Mouse (Mus musculus): ENCODE measurements around the gene Angpt4. TPM values are rescaled to one million over a fixed set of nuclear protein-coding genes. Genes with fewer than 3 reads are reported as not detected.
A peak's percentile ranks its signal among the peaks of the same experiment; 100 is the strongest.

Gene Angpt4
- polyA plus RNA-seq, 1 experiment from 2014 or later = 0.06 TPM

- peak overlapping the region; percentile 52 for H3K4me3 ChIP-seq
- peak overlapping the region; percentile 27; the same call in 1 of the 2 replicates for H3K27ac ChIP-seq
- DNase-seq (ENCODE audit: extremely low spot score, low spot score) = no peak
- peaks cover 61% of the 10 kb centered on the region for H3K27me3 ChIP-seq (ENCODE audit: poor library complexity, severe bottlenecking)
- H3K36me3 ChIP-seq (replicated peaks) = peaks cover 38% of the 10 kb centered on the region
- H3K4me1 ChIP-seq = peaks cover 96% of the 10 kb centered on the region
- 86% methylated on average over 7 of the region's 7 CpGs for WGBS
- no peaks in the 10 kb centered on the region for H3K9me3 ChIP-seq
Observed at GRCm38 (mm10) chr2:151968986-151969385, 58.0 kb downstream of the Angpt4 start.

DNA sequence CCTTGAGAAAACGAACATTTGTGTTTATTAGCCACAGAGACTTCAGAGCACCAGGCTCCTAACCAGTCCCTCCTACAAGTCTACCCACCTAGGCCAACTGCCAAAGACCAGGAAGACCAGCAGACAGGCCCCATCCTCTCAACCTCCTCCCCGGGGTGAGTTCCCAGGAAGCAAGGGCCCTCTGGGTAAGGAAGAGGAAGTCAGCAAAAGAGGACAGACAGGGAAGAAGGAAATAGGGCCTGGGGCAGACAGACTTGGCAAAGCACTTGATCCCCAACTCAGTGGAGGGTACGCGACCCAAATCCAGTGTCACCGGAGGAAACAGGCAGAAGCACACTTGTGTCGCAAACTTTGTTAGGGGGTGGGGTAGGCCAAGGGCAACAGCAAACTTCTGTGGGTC lies 58.4 kb downstream of the Angpt4 start:
- no peak for DNase-seq (ENCODE audit: extremely low spot score, low spot score)
- Histone ChIP-seq H3K4me3 (peak overlapping the region; percentile 52), H3K4me1 (peaks cover 96% of the 10 kb centered on the region), H3K27ac (0 out of 2 replicates have a peak overlapping the region, but pooled peaks have one; percentile 27), H3K9me3 (no peaks in the 10 kb centered on the region), H3K27me3 (ENCODE audit: poor library complexity, severe bottlenecking) (peaks cover 63% of the 10 kb centered on the region), H3K36me3 (replicated peaks) (peaks cover 38% of the 10 kb centered on the region)
- 93% methylated on average over 6 of the region's 6 CpGs for WGBS

DNA sequence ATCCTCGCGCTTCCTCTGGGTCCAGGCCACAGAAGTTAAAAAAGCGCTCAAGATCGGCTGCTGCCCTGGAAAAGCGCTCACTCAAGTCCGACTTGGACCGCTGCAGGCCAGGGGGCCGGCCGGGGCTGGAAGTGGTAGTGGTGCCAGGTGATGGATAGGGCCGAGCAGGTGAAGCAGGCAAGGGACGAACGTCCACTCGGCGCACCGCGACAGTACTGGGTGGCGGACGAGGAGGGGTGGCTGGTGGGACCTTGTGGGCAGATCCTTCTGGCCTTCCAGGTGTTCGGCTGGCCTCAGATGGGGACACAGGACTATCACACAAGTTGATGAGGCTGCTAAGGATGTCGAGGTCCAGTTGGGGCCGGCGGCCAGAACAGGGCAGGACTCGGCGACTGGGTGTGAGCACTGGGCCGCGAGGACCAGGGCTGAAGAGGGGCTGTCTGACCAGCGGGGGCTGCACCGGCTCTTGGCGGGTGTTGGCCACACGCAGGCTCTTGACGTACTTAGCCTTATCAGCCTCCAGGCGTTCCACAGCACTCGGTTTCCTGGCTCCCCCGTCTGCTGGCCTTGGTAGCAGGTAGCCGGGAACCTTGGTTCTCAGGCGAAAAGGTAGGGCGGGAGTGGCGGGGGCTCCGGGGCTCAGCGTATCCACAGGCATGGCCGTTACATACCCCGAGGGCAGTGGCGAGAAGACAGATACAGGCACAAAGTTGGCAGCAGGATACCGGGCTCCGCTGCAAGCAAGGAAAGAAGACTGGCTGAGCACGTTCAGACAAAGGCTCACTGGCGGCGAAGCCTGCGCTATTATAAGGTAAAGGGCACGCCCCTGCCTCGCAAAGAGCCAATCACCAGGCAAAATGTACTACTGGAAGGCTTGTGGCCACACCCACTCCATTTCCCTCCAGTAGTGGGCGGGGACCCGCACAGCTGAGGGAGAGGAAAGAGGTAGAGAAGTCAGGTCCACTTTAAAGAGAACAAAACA lies 59.5 kb downstream of the Angpt4 start:
- DNase-seq (ENCODE audit: extremely low spot score, low spot score) = peak; percentile 89
- Histone ChIP-seq H3K27me3 (ENCODE audit: poor library complexity, severe bottlenecking) (peaks cover 63% of the 10 kb centered on the region), H3K9me3 (no peaks in the 10 kb centered on the region), H3K4me3 (peak overlapping the region; percentile 52), H3K36me3 (replicated peaks) (peaks cover 41% of the 10 kb centered on the region), H3K4me1 (peaks cover 90% of the 10 kb centered on the region), H3K27ac (peak overlapping the region; percentile 93)
- 44% methylated on average over 53 of the region's 53 CpGs for WGBS

DNA sequence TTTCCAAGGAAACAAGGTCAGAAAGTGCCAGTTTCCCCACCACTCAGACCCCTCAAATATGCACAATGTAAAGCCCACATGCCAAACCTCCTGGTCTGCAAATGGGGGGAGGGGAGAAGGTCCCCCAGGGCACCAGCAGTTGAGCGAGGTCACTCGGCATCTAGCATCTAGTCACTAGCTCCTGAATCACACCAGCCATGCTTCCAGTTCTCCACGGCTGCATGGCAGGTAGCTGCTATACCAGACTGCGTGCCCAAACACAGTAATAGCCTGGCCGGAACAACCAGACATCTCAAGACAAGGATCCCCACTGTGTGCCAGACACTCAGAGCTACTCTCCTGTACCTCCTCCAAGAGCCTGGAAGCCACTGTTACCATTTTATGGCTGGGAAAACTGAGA lies 60.7 kb downstream of the Angpt4 start:
- Histone ChIP-seq H3K4me1 (peaks cover 94% of the 10 kb centered on the region), H3K27ac (peak overlapping the region; percentile 93; the same call in 1 of the 2 replicates), H3K9me3 (no peaks in the 10 kb centered on the region), H3K36me3 (replicated peaks) (peaks cover 54% of the 10 kb centered on the region), H3K4me3 (no peak overlapping the region), H3K27me3 (ENCODE audit: poor library complexity, severe bottlenecking) (peaks cover 59% of the 10 kb centered on the region)
- DNase-seq (ENCODE audit: extremely low spot score, low spot score) = no peak
- WGBS = 87% methylated on average over 5 of the region's 5 CpGs

- Histone ChIP-seq H3K36me3 (replicated peaks) (peaks cover 59% of the 10 kb centered on the region), H3K27ac (peak overlapping the region; percentile 86), H3K9me3 (no peaks in the 10 kb centered on the region), H3K27me3 (ENCODE audit: poor library complexity, severe bottlenecking) (peaks cover 58% of the 10 kb centered on the region), H3K4me1 (peaks cover 94% of the 10 kb centered on the region), H3K4me3 (peak overlapping the region; percentile 49)
- peak; percentile 74 for DNase-seq (ENCODE audit: extremely low spot score, low spot score)
- 11% methylated on average over 23 of the region's 23 CpGs for WGBS
Observed at GRCm38 (mm10) chr2:151972880-151973594, 62.0 kb downstream of the Angpt4 start.

DNA sequence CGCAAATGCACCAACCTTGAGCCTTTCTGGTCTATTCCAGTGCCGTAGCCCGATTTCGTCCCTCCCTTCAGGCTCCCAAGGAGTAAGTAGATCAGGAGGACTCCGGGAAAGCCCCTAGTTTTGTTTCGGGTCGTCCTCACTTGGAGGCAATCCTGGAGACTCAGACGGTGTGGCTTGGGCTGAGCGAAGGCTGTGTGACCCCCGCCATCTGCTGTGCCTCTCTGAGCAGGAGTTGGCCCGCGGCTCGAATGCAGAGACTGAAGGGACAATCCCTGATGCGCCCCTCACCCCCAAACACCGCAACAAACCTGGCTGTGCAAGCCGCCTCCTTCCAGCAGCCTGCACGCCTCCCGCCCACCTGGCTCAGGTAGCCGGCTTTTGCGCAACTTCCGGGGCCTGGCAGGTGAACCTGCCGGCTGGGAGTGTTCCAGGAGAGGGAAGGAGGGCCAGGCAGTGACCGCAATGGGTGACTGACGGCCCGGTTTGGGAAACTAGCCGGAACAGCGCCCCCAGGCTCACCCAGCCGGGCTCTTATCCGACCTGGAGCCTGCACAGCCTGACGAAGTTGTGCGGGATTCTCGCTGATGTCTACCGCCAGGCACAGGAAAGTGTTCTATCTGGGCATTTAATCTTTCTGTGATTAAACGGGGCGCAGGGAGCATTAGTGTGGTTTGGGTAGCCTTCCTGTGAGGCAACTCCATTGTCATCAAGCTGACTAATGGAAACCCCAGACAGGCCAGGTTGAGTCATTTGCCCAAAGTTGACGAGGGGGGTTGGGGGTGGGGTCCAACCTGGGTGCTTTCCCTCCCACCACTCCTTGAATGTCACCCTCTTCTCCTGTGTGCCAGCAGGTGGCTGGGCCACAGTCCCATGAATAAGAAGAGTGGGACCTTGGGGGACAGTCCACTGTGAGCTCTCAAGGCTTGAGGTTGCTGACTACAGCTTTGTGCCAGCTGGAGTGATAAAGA lies 62.9 kb downstream of the Angpt4 start:
- Histone ChIP-seq H3K4me1 (peaks cover 94% of the 10 kb centered on the region), H3K36me3 (replicated peaks) (peaks cover 54% of the 10 kb centered on the region), H3K27me3 (ENCODE audit: poor library complexity, severe bottlenecking) (peaks cover 58% of the 10 kb centered on the region), H3K4me3 (peak overlapping the region; percentile 49), H3K9me3 (no peaks in the 10 kb centered on the region), H3K27ac (peak overlapping the region; percentile 86)
- WGBS = 3% methylated on average over 36 of the region's 36 CpGs
- no peak for DNase-seq (ENCODE audit: extremely low spot score, low spot score)

DNA sequence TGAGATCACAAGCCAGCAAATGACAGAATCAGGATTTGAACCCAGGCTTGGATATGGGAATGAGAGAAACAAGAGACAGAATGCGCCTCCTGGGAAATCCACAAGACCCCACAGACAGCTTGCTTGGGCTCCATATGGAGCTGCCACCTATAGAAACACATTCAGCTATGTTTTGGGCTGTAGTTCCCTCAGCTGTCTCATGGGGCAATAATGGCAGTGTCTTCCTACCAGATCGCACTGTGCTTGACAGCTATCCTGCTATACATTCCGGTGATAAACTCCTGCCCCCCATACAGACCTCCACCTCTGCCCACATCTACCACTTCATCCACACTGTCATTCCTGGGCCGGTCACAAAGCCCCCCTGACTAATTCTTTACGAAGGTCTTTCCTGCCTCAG lies 64.3 kb downstream of the Angpt4 start:
- WGBS = 88% methylated on average over 5 of the region's 5 CpGs
- DNase-seq (ENCODE audit: extremely low spot score, low spot score) = no peak
- H3K4me3 ChIP-seq = no peak overlapping the region
- no peak overlapping the region for H3K27ac ChIP-seq
- peaks cover 92% of the 10 kb centered on the region for H3K4me1 ChIP-seq
- H3K36me3 ChIP-seq (replicated peaks) = peaks cover 40% of the 10 kb centered on the region
- no peaks in the 10 kb centered on the region for H3K9me3 ChIP-seq
- peaks cover 50% of the 10 kb centered on the region for H3K27me3 ChIP-seq (ENCODE audit: poor library complexity, severe bottlenecking)

DNA sequence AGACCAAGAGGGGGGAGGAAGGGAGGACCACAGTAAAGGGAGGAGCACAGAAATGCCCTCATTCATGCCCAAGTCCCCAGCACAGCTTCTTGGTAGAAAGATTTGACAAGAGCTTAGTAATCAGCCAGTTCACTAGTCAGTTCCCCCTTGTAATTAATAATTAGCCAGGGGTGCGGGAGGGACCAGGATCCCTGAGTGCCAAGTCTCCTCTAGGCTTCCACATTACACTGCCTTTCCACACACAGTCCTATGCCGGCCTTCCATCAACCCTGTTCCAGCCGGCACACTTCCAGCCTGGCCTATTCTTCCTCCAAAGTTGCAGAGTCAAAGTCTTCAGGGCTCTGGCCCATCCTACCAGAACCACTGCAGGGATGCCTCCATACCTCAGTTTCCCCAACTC lies 65.1 kb downstream of the Angpt4 start:
- no peaks in the 10 kb centered on the region for H3K9me3 ChIP-seq
- H3K27ac ChIP-seq = no peak overlapping the region
- WGBS = 89% methylated on average over 3 of the region's 3 CpGs
- H3K4me3 ChIP-seq = no peak overlapping the region
- DNase-seq (ENCODE audit: extremely low spot score, low spot score) = no peak
- peaks cover 36% of the 10 kb centered on the region for H3K36me3 ChIP-seq (replicated peaks)
- peaks cover 45% of the 10 kb centered on the region for H3K27me3 ChIP-seq (ENCODE audit: poor library complexity, severe bottlenecking)
- H3K4me1 ChIP-seq = peaks cover 90% of the 10 kb centered on the region

DNA sequence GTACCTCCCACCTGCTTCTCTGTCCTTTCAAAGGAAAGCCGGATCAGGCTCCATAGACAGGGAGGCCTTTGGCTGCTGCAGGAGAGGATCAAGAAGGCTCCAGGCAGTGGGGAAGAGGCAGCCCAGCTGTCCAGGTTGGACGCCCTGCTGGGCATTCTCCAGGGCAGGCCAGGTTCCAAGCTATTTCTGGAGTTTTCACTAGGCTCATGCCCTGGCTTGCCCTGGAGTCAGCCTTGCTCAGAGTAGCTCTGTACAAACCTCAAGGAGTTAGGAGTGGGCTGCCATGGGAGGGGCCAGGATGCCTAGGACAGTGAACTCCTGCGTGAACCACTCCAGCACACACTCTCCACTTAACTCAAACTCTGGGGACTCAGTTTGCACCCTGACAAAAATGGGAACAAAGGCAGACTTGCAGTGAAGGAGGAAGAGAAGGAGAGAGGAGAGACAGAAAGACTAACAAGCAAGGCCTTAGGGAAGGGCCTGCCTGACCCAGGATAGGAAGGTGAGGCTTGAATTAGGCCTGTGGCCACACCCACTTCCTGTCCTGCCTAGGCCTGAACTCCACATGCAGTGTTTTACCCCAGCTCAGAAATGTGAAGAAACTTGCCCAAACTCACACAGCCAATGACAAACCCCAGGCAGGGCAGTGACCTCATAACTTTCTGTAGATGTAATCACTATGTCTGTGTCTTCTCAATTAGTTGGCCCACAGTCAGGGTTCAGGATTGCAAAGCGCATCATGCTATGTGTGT lies 66.9 kb downstream of the Angpt4 start:
- H3K4me1 ChIP-seq = peaks cover 72% of the 10 kb centered on the region
- no peak for DNase-seq (ENCODE audit: extremely low spot score, low spot score)
- H3K9me3 ChIP-seq = no peaks in the 10 kb centered on the region
- peak overlapping the region; percentile 79 for H3K4me3 ChIP-seq
- H3K27ac ChIP-seq = peak overlapping the region; percentile 66
- peaks cover 32% of the 10 kb centered on the region for H3K27me3 ChIP-seq (ENCODE audit: poor library complexity, severe bottlenecking)
- H3K36me3 ChIP-seq (replicated peaks) = peaks cover 33% of the 10 kb centered on the region
- 87% methylated on average over 4 of the region's 4 CpGs for WGBS

DNA sequence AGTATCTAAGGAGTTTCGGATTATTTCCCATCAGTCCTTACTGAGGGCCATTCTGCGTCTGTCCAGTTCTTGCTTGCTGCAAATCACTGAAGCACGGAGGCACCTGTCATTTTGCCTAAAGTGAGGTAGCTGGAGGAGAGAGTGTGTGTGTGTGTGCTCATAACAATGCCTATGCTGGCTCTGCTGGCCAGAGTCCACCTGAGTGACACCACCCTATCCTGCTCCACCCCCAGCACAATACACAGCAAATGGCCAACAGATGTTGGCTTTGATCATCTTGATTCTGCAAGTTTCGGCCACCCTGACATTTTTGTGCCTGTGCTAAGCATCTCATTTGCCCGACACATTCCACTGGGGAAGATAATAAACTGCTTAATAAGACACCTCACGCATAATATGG lies 67.5 kb downstream of the Angpt4 start:
- Histone ChIP-seq H3K36me3 (replicated peaks) (peaks cover 33% of the 10 kb centered on the region), H3K4me3 (peak overlapping the region; percentile 79), H3K27me3 (ENCODE audit: poor library complexity, severe bottlenecking) (peaks cover 26% of the 10 kb centered on the region), H3K4me1 (peaks cover 66% of the 10 kb centered on the region), H3K27ac (peak overlapping the region; percentile 94), H3K9me3 (no peaks in the 10 kb centered on the region)
- no peak for DNase-seq (ENCODE audit: extremely low spot score, low spot score)
- WGBS = 79% methylated on average over 6 of the region's 6 CpGs

DNA sequence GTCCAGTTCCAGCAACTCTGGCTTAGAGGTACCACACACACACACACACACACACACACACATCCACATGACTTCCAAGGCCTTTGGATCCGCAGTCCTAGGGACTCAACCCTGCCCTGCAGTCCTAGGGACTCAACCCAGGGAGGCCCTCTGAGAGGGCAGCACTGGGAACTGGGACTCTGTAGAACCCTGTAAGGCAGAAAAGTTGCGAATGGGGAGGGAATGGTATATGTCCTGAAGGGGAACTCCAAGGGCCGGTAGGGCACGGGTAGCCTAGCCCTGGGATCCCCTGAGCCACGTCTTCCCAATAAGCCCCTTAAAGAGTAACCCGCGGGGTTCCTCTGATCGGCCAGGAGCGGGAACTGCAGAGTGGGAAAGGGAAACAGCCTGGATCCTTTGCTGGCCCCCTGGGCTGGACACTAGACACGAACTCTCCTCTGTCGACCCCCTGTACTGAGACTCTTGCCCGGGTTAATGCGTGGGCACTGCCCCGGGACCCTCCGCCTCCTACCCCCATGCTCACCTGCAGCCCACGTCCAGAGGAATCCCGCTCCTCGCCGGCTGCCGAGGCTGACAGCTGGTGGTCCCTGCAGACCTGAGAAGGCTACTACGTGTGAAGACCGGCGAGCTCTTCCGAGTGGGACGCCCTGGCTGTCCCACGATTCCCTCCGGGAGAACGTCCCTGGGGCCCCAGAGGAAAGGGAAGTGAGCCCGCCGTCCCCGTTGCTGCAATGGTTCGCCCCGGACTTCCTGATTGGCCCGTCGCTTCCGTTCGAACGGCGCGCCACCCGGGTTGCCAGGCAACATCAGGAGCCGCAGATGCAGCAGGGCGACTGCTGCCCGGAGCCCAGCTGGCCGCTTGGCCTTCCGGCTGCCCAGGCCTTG lies 68.7 kb downstream of the Angpt4 start, which contains the start of gene Fam110a:
Gene Fam110a (minus strand): TSS at position 750 of the 885 bp plus-strand sequence.
- peaks cover 33% of the 10 kb centered on the region for H3K36me3 ChIP-seq (replicated peaks)
- no peaks in the 10 kb centered on the region for H3K9me3 ChIP-seq
- WGBS = under 1% methylated on average over 46 of the region's 46 CpGs
- H3K27ac ChIP-seq = peak within 1 kb of the TSS; percentile 94
- peaks cover 14% of the 10 kb centered on the region for H3K27me3 ChIP-seq (ENCODE audit: poor library complexity, severe bottlenecking)
- peak within 1 kb of the TSS; percentile 79 for H3K4me3 ChIP-seq
- H3K4me1 ChIP-seq = peaks cover 59% of the 10 kb centered on the region
- DNase-seq (ENCODE audit: extremely low spot score, low spot score) = peak; percentile 93

All from forebrain, embryonic 10.5 days (tissue).